Mouse (Mus musculus) right cerebral cortex, postnatal 36 days (tissue): ENCODE measurements around the gene Upp2.

Experiments
- DNase-seq, 2 experiments: peaks; one replicate each; pipeline ENCODE4 v3.0.0; 2022; ENCODE audit warnings: low spot score in 2 of 2, mixed read lengths in 1 of 2

Gene Upp2

GRCm38 (mm10) chr2:58672520-58672919 is 105.4 kb downstream of the Upp2 start:
- DNase-seq, result no peak

- DNase-seq, result no peak
Observed at GRCm38 (mm10) chr2:58679968-58680367, 112.9 kb downstream of the Upp2 start.

- peak; percentile 21 to 49 for DNase-seq
Observed at GRCm38 (mm10) chr2:58680794-58681193, 113.7 kb downstream of the Upp2 start.

- DNase-seq, result no peak
Observed at GRCm38 (mm10) chr2:58681394-58681793, 114.3 kb downstream of the Upp2 start.

GRCm38 (mm10) chr2:58697501-58697900 is 130.4 kb downstream of the Upp2 start:
- DNase-seq, result no peak

GRCm38 (mm10) chr2:58699931-58700330 is 132.8 kb downstream of the Upp2 start:
- peak; percentile 50 to 56 for DNase-seq

GRCm38 (mm10) chr2:58700354-58700753 is 133.3 kb downstream of the Upp2 start:
- no peak for DNase-seq

GRCm38 (mm10) chr2:58701627-58702026 is 134.5 kb downstream of the Upp2 start:
- no peak for DNase-seq

GRCm38 (mm10) chr2:58703226-58703625 is 136.1 kb downstream of the Upp2 start:
- DNase-seq, result no peak

GRCm38 (mm10) chr2:58703646-58704045 is 136.5 kb downstream of the Upp2 start:
- no peak for DNase-seq

GRCm38 (mm10) chr2:58704576-58704975 is 137.5 kb downstream of the Upp2 start:
- no peak for DNase-seq

- no peak for DNase-seq
Observed at GRCm38 (mm10) chr2:58707676-58708075, 140.6 kb downstream of the Upp2 start.

- no peak for DNase-seq
Observed at GRCm38 (mm10) chr2:58710234-58710633, 143.1 kb downstream of the Upp2 start.

GRCm38 (mm10) chr2:58711049-58711448 is 144.0 kb downstream of the Upp2 start:
- no peak for DNase-seq

- no peak for DNase-seq
Observed at GRCm38 (mm10) chr2:58711491-58711890, 144.4 kb downstream of the Upp2 start.

GRCm38 (mm10) chr2:58711935-58712334 is 144.8 kb downstream of the Upp2 start:
- DNase-seq, result no peak

- DNase-seq, result no peak
Observed at GRCm38 (mm10) chr2:58717898-58718297, 150.8 kb downstream of the Upp2 start.

GRCm38 (mm10) chr2:58737192-58737820 is 170.2 kb downstream of the Upp2 start:
- no peak for DNase-seq

GRCm38 (mm10) chr2:58741213-58741612 is 174.1 kb downstream of the Upp2 start:
- DNase-seq, result no peak

- DNase-seq, result no peak
Observed at GRCm38 (mm10) chr2:58742026-58742425, 174.9 kb downstream of the Upp2 start.

GRCm38 (mm10) chr2:58743446-58743845 is 176.3 kb downstream of the Upp2 start:
- DNase-seq, result no peak

GRCm38 (mm10) chr2:58747483-58748229 is 180.6 kb downstream of the Upp2 start:
- no peak for DNase-seq

GRCm38 (mm10) chr2:58748296-58748695 is 181.2 kb downstream of the Upp2 start:
- no peak for DNase-seq
